Mouse (Mus musculus) thymus, adult 2 months (tissue): ENCODE results near the gene Rgma. TPM values are rescaled to one million over a fixed set of nuclear protein-coding genes. Genes with fewer than 3 reads are reported as not detected.

Experiments
- DNase-seq: peaks from one replicate; pipeline ENCODE4 v3.0.0; 2021
- H3K27ac ChIP-seq: fragments of 200-500 bp; 2 replicates; pipeline ENCODE4 v1.5.1; 2012; ENCODE audit warnings: low read length, control low read depth; ENCODE audit not compliant: control insufficient read depth, insufficient read depth
- H3K27me3 ChIP-seq: fragments of 200-500 bp; 2 replicates; pipeline ENCODE4 v1.6.1; 2012; ENCODE audit warnings: mild to moderate bottlenecking, low read length, moderate library complexity, mixed read lengths; ENCODE audit not compliant: control insufficient read depth, insufficient read depth
- H3K36me3 ChIP-seq: fragments of 200-500 bp; 2 replicates; pipeline ENCODE4 v1.6.1; 2012; ENCODE audit warnings: mild to moderate bottlenecking, low read length, moderate library complexity; ENCODE audit not compliant: control insufficient read depth, insufficient read depth
- H3K4me1 ChIP-seq: fragments of 200-500 bp; replicated peaks from 2 replicates; pipeline ENCODE4 v1.6.1; 2012; ENCODE audit warnings: low read length; ENCODE audit not compliant: control insufficient read depth, insufficient read depth
- H3K4me3 ChIP-seq: fragments of 200-500 bp; 2 replicates; pipeline ENCODE4 v1.5.1; 2012; ENCODE audit warnings: mild to moderate bottlenecking, low read length, control low read depth, moderate library complexity; ENCODE audit not compliant: control insufficient read depth, insufficient read depth
- CTCF ChIP-seq: fragments of 200-500 bp; IDR thresholded peaks from 2 replicates; pipeline ENCODE4 v1.5.1; 2012; ENCODE audit warnings: mild to moderate bottlenecking, control low read depth, low read length, moderate library complexity, borderline replicate concordance; ENCODE audit not compliant: control insufficient read depth, poor library complexity, insufficient read depth; ENCODE audit errors: extremely low read depth
- POLR2A ChIP-seq: fragments of 200-500 bp; IDR thresholded peaks from 2 replicates; pipeline ENCODE4 v1.6.1; 2012; ENCODE audit warnings: mild to moderate bottlenecking, low read length, control low read depth, moderate library complexity; ENCODE audit not compliant: control insufficient read depth, poor library complexity, insufficient read depth; ENCODE audit errors: extremely low read depth
- WGBS: fragments of 180-500 bp; shearing (Covaris S2); methylation state at CpG from one replicate; pipeline ENCODE4 v1.1.7; 2018; 5-methylcytosine and 5-hydroxymethylcytosine counted together
- polyA plus RNA-seq: library from polyadenylated mRNA; depleted of rRNA; stranded (reverse); fragments of >200 nt; gene quantifications from 2 replicates; pipeline ENCODE4 v1.2.3, GENCODE M21; 2012

Rgma gene
- polyA plus RNA-seq, 1 experiment, result 13.3 TPM

DNA sequence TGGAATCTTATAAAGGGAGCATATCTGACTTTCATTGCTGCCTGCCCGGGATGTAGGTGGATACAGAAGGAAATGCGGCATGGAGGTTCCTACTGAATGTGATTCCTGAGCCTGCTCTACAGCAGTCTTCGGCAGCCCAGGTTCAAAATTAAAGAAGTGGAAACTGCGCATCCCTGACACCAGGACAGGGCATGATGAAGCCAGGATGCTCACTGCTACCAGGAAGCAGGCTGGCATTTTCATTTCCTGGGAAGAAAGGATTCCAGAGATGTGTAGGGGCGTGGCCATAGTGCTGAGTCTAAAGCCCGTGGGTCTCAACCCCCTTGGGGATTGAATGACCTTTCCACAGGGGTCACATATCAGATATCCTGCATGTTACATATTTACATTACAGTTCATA, 2.7 kb downstream of the Rgma start:
- WGBS, result 81% methylated on average over 6 of the region's 6 CpGs
- no peak overlapping the region for H3K27ac ChIP-seq
- H3K4me1 ChIP-seq, result no peaks in the 10 kb centered on the region
- H3K4me3 ChIP-seq, result no peak overlapping the region
- H3K36me3 ChIP-seq, result no peaks in the 10 kb centered on the region
- TF ChIP-seq POLR2A (no peak), CTCF (no peak)
- peaks cover 12% of the 10 kb centered on the region; the same call in 1 of the 2 replicates for H3K27me3 ChIP-seq
- no peak for DNase-seq

DNA sequence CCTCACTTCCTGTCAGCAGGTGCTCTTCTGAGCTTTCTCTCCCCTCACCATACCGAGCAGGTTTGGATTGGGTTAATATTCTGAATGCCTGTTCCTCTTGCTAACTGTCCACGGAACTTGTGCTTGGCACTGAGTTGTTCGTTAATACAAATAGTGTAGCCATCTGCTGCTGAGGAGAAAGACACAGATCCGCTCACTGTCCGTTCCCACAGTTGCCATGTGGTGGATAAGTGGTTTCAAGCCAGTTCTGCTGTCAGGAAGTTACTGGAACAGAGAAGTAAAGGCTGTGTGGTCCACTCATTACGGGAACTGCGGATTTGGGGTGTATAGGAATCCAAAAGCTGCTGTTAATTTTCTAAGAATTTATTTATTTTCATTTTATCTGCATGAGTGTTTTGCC, 7.5 kb downstream of the Rgma start:
- H3K36me3 ChIP-seq, result no peaks in the 10 kb centered on the region
- H3K27me3 ChIP-seq, result no peaks in the 10 kb centered on the region; the same call in 1 of the 2 replicates
- TF ChIP-seq POLR2A, result no peak
- no peak for TF ChIP-seq CTCF
- H3K4me3 ChIP-seq, result no peak overlapping the region
- 82% methylated on average over 7 of the region's 7 CpGs for WGBS
- no peaks in the 10 kb centered on the region for H3K4me1 ChIP-seq
- DNase-seq, result no peak
- H3K27ac ChIP-seq, result no peak overlapping the region

DNA sequence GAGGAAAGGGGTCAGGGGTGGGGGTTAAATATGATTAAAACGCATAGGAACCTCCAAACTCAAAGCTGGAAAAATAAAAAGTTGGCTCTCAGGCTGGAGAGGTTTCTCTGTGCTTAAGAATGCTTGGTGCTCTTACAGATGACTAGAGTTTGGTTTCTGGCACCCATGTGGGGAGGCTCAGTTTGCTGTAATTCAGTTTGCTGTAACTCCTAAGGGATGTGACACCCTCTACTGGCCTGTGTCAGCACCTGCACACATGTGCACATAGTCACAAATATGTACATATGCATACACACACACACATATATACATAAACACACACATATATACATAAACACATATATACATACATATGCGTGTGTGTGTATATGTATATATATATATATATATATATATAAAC, 13.6 kb downstream of the Rgma start:
- no peak for DNase-seq
- no peak overlapping the region for H3K27ac ChIP-seq
- H3K36me3 ChIP-seq, result no peaks in the 10 kb centered on the region
- 68% methylated on average over 2 of the region's 2 CpGs for WGBS
- H3K27me3 ChIP-seq, result peaks cover 10% of the 10 kb centered on the region
- no peaks in the 10 kb centered on the region for H3K4me1 ChIP-seq
- TF ChIP-seq CTCF, result no peak
- no peak for TF ChIP-seq POLR2A
- H3K4me3 ChIP-seq, result no peak overlapping the region

DNA sequence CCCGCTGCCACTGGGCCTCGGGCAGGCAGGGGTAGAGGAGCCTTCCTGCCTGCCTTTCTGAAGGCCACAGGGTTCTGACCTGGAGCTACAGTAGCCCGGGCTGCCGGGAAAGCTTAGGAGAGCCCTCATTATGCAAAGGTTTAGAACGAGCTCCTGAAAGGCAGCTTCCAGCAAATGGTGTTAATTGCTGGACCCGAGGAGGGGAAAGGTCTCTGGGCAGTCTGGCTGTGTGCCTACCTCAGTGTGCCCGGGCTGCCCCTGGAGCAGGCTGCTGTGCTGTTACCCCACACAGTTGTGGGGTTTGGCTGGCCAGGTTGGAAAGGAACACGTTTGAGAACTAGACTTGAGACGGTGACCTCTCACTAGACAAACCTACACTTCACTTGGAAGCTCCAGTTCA, 14.1 kb downstream of the Rgma start:
- Histone ChIP-seq H3K4me1 (no peaks in the 10 kb centered on the region), H3K36me3 (no peaks in the 10 kb centered on the region), H3K27me3 (peaks cover 10% of the 10 kb centered on the region), H3K27ac (no peak overlapping the region), H3K4me3 (no peak overlapping the region)
- TF ChIP-seq POLR2A (no peak), CTCF (no peak)
- DNase-seq, result no peak
- WGBS, result 24% methylated on average over 9 of the region's 9 CpGs

DNA sequence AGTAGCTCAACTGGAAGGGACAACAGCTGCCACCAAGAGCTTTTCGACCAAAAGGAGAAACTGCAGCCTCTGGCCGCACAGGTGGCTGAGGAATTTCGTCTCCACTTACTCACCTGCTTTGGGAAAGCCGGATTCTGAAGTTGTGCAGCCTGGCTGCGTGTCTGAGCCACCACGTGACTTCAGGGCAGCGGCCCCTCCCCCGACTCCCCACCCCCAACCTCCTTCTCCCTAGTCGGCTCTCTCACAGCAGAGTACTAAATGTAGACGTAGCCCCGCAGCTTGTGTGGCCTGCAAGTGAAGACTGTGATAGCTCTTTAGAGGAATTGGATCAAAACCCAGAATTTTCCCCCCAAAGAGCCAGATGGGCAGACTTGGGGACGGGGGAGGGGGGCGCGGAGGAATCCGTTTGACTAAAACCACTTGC, 14.6 kb downstream of the Rgma start:
- no peak for DNase-seq
- H3K36me3 ChIP-seq, result no peaks in the 10 kb centered on the region
- no peaks in the 10 kb centered on the region for H3K4me1 ChIP-seq
- 10% methylated on average over 15 of the region's 15 CpGs for WGBS
- TF ChIP-seq POLR2A (no peak), CTCF (no peak)
- no peak overlapping the region for H3K4me3 ChIP-seq
- H3K27me3 ChIP-seq, result peaks cover 10% of the 10 kb centered on the region
- no peak overlapping the region for H3K27ac ChIP-seq

DNA sequence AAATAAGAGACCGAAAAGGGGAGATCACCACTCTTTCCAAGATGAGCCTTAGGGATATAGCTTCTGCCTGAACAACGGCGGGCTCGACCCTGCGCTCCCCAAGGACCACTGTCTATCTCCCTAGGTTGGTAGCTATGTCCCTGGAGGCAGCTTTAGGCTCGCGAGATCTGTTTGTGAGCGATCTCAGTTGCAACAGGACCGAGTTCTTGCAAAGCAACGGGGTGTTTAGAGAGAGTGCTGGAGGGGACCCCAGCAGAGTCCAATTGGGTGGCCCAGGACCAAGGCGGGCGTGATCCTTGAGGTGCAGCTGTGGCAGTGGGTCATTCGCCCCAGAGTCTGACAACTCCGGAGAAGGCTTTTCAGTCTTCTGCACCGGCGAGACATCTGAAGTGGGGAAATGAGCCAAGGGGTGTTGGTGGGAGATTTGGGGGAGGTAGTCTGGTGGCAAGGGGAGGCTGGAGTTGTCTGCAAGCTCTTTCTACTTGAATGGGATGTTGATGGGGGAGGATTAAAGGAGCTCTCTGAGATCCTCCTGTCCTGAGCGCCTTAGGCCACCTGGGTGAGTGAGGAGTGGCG, 15.2 kb downstream of the Rgma start:
- peaks cover 10% of the 10 kb centered on the region for H3K27me3 ChIP-seq
- no peak for DNase-seq
- TF ChIP-seq CTCF (no peak), POLR2A (no peak)
- 12% methylated on average over 18 of the region's 18 CpGs for WGBS
- no peaks in the 10 kb centered on the region for H3K36me3 ChIP-seq
- no peak overlapping the region for H3K27ac ChIP-seq
- no peak overlapping the region for H3K4me3 ChIP-seq
- no peaks in the 10 kb centered on the region for H3K4me1 ChIP-seq

DNA sequence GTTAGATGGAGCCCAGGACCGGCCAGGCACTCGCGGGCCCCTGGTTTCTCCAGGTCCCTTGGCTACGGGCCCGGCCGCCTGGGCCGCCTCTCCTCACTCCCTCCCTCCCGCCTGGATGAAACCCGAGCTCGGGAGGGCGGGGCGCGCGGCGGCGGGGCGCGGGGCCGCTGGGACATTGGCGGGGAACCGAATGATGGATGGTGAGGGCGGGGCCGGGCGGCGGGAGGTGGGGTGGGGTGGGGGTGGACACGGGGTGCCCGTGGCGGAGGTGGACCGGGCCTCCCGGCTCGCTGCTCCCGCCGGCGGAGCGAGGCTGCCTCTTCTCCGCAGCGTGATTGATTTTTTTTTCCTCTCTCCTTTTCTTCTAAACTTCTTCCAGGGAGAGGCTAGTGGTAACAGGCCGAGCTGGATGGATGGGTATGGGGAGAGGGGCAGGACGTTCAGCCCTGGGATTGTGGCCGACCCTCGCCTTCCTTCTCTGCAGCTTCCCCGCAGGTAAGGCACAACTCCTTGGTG, 15.8 kb downstream of the Rgma start:
- H3K27me3 ChIP-seq, result peaks cover 10% of the 10 kb centered on the region

More for the DNA sequence above, 15.8 kb downstream of the Rgma start:
- TF ChIP-seq CTCF (no peak), POLR2A (no peak)
- Histone ChIP-seq H3K4me1 (no peaks in the 10 kb centered on the region), H3K27ac (no peak overlapping the region), H3K4me3 (peak overlapping the region; percentile 7; the same call in 1 of the 2 replicates), H3K36me3 (no peaks in the 10 kb centered on the region)
- no peak for DNase-seq
- under 1% methylated on average over 42 of the region's 42 CpGs for WGBS
